10 mouse cellular contexts compared by ENCODE assay signal in the genomic region with DNA sequence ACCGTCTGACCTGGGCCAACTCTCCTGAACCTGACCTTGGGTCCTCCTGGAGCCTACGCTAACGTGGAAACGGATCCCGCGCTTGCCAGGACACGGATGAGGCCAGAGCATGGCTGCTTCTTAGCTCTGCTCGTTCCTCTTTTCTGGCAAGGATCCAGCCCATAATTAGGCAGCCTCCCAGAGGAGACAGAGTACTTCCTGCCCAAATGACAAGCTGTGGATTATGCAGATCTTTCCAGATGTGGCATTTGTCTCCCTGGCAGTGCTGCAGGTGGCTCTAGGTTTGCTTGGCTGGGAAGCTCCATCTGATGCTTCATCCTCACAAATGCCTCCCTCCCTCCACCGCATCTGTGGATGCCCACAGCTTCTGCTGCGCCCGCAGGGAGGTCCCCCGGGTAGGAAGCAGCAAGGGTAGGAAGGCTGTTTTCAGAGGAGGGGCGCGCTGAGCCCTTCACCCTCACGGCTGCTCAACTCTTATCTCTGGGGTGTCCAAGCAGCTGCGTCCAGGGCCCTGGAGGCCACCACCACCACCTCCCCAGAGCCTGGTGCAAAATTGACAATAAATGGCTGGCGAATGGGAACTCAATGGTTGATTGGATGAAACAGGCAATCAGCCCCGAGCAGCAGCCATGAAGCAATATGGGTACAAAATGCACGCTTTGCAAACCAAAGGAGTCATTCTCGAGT. TPM values are rescaled to one million over a fixed set of nuclear protein-coding genes. Genes with fewer than 3 reads are reported as not detected.
DNase-seq lines count a peak whose midpoint lies in the region; ATAC-seq and TF ChIP-seq lines count a peak whose summit lies in the region.
"Had no signal": no experiment of that assay in that cellular context is flagged by ENCODE, and none has a peak within 500 bp of the region (broad histone marks: within the 10 kb centered on the region; RNA-seq: fewer than 3 reads in every experiment).

No protein-coding gene starts in this region.

- no peaks in the 10 kb centered on the region for H3K4me1 ChIP-seq in heart, adult 2 months (ENCODE audit: control insufficient read depth, insufficient read depth, low read length)
- peaks cover 15% of the 10 kb centered on the region for H3K4me1 ChIP-seq in neural tube, embryonic 13.5 days (replicated peaks)
- H3K4me1 ChIP-seq in heart, embryonic 16.5 days (ENCODE audit: control insufficient read depth, insufficient read depth, low read length) = no peaks in the 10 kb centered on the region
- H3K4me1 ChIP-seq in midbrain, embryonic 16.5 days (ENCODE audit: control insufficient read depth, insufficient read depth, low read length) = peaks cover 17% of the 10 kb centered on the region
- 0 out of 2 replicates have a peak, but pooled peaks cover 3% of the 10 kb centered on the region for H3K4me1 ChIP-seq in intestine, postnatal 0 days (replicated peaks; ENCODE audit: control insufficient read depth, insufficient read depth, low read length)

- WGBS in heart, adult 2 months = 22% methylated on average over 20 of the region's 20 CpGs
- 37% methylated on average over 20 of the region's 20 CpGs for WGBS in neural tube, embryonic 13.5 days
- WGBS in heart, embryonic 16.5 days = 31% methylated on average over 20 of the region's 20 CpGs
- 29% methylated on average over 20 of the region's 20 CpGs for WGBS in midbrain, embryonic 16.5 days
- WGBS in intestine, postnatal 0 days = 43% methylated on average over 20 of the region's 20 CpGs

- ATAC-seq in neural tube, embryonic 13.5 days (ENCODE audit: low read depth) = peak; percentile 77
- ATAC-seq in heart, embryonic 16.5 days (replicated peaks; ENCODE audit: extremely low read depth, insufficient read depth, low FRiP score) = no peak
- ATAC-seq in midbrain, embryonic 16.5 days = peak; percentile 42
- ATAC-seq in intestine, postnatal 0 days = no peak

- no peaks in the 10 kb centered on the region; the same call in 1 of the 2 replicates for H3K27me3 ChIP-seq in heart, adult 2 months (ENCODE audit: control insufficient read depth, insufficient read depth, low read length)
- H3K27me3 ChIP-seq in neural tube, embryonic 13.5 days = peaks cover 48% of the 10 kb centered on the region
- H3K27me3 ChIP-seq in heart, embryonic 16.5 days (ENCODE audit: control insufficient read depth, insufficient read depth, low read length) = peaks cover 3% of the 10 kb centered on the region; the same call in 1 of the 2 replicates
- H3K27me3 ChIP-seq in midbrain, embryonic 16.5 days (ENCODE audit: control insufficient read depth, insufficient read depth, low read depth, low read length) = no peaks in the 10 kb centered on the region; the same call in 1 of the 2 replicates
- no peaks in the 10 kb centered on the region for H3K27me3 ChIP-seq in intestine, postnatal 0 days (replicated peaks; ENCODE audit: control insufficient read depth, insufficient read depth, low read length)

- TF ChIP-seq EP300 in heart, adult 2 months (IDR thresholded peaks at IDR 0.05; ENCODE audit: insufficient read depth, low read depth, low read length) = no peak

- peak overlapping the region; percentile 9; the same call in 1 of the 2 replicates for H3K4me2 ChIP-seq in neural tube, embryonic 13.5 days
- H3K4me2 ChIP-seq in heart, embryonic 16.5 days (ENCODE audit: low read depth, low read length) = 0 out of 2 replicates have a peak overlapping the region, but pooled peaks have one; percentile 7
- H3K4me2 ChIP-seq in midbrain, embryonic 16.5 days (ENCODE audit: low read length) = peak overlapping the region; percentile 8; the same call in 1 of the 2 replicates
- H3K4me2 ChIP-seq in intestine, postnatal 0 days (replicated peaks; ENCODE audit: low read depth) = no peak overlapping the region
- H3K4me2 ChIP-seq: limb, embryonic 13.5 days had no signal

- no peak overlapping the region for H3K9ac ChIP-seq in heart, adult 2 months (ENCODE audit: low read depth, low read length)
- H3K9ac ChIP-seq in neural tube, embryonic 13.5 days = no peak overlapping the region
- H3K9ac ChIP-seq in heart, embryonic 16.5 days (ENCODE audit: low read length) = no peak overlapping the region
- H3K9ac ChIP-seq in midbrain, embryonic 16.5 days (ENCODE audit: low read depth, low read length) = peak overlapping the region; percentile 11; the same call in 1 of the 2 replicates
- H3K9ac ChIP-seq in intestine, postnatal 0 days (ENCODE audit: low read depth, low read length) = no peak overlapping the region
- H3K9ac ChIP-seq: limb, embryonic 13.5 days had no signal

- no peak overlapping the region for H3K27ac ChIP-seq in heart, adult 2 months
- H3K27ac ChIP-seq in neural tube, embryonic 13.5 days (replicated peaks) = 0 out of 2 replicates have a peak overlapping the region, but pooled peaks have one; percentile 24
- no peak overlapping the region for H3K27ac ChIP-seq in heart, embryonic 16.5 days (ENCODE audit: low read length)
- H3K27ac ChIP-seq in midbrain, embryonic 16.5 days (ENCODE audit: low read length) = peak overlapping the region; percentile 50; the same call in 1 of the 2 replicates
- no peak overlapping the region for H3K27ac ChIP-seq in intestine, postnatal 0 days (ENCODE audit: low read depth, low read length)
- H3K27ac ChIP-seq: limb, embryonic 13.5 days had no signal

- no peak for TF ChIP-seq POLR2A in heart, adult 2 months (IDR thresholded peaks at IDR 0.05; ENCODE audit: insufficient read depth, low read depth, low read length)

- H3K79me2 ChIP-seq in heart, adult 2 months (replicated peaks; ENCODE audit: control insufficient read depth, insufficient read depth, low read length) = no peaks in the 10 kb centered on the region

- no peak overlapping the region for H3K4me3 ChIP-seq in heart, adult 2 months
- no peak overlapping the region for H3K4me3 ChIP-seq in neural tube, embryonic 13.5 days
- no peak overlapping the region for H3K4me3 ChIP-seq in heart, embryonic 16.5 days (ENCODE audit: low read length)
- H3K4me3 ChIP-seq in midbrain, embryonic 16.5 days (ENCODE audit: low read depth, low read length) = no peak overlapping the region
- no peak overlapping the region for H3K4me3 ChIP-seq in intestine, postnatal 0 days (ENCODE audit: low read depth, low read length)
- H3K4me3 ChIP-seq: limb, embryonic 13.5 days had no signal

- peak; percentile 9 to 27 for DNase-seq in heart, adult 2 months
- DNase-seq in heart, postnatal 25 days (ENCODE audit: low spot score) = no peak
- DNase-seq in neural tube, embryonic 10.5 days (ENCODE audit: extremely low spot score, low spot score) = no peak
- no peak for DNase-seq in thymus, postnatal 4 days

- TF ChIP-seq CTCF in heart, adult 2 months (IDR thresholded peaks at IDR 0.05) = no peak
- no peak for TF ChIP-seq CTCF in intestine, postnatal 0 days (IDR thresholded peaks at IDR 0.05; ENCODE audit: low read depth)

- intact Hi-C loops in heart, adult 2 months (cut with DNase I) = no loop called here
- intact Hi-C loops in heart, postnatal 25 days (cut with DNase I) = no loop called here

- no peaks in the 10 kb centered on the region for H3K9me3 ChIP-seq in neural tube, embryonic 13.5 days
- no peaks in the 10 kb centered on the region for H3K9me3 ChIP-seq in heart, embryonic 16.5 days (replicated peaks; ENCODE audit: control insufficient read depth, low read length)
- H3K9me3 ChIP-seq in midbrain, embryonic 16.5 days (replicated peaks; ENCODE audit: control insufficient read depth, low read length, poor library complexity, severe bottlenecking) = no peaks in the 10 kb centered on the region
- no peaks in the 10 kb centered on the region for H3K9me3 ChIP-seq in intestine, postnatal 0 days (ENCODE audit: control insufficient read depth)
- H3K9me3 ChIP-seq: limb, embryonic 13.5 days had no signal

- H3K36me3 ChIP-seq in heart, adult 2 months (ENCODE audit: control insufficient read depth, insufficient read depth, low read length) = no peaks in the 10 kb centered on the region
- no peaks in the 10 kb centered on the region for H3K36me3 ChIP-seq in neural tube, embryonic 13.5 days
- H3K36me3 ChIP-seq in heart, embryonic 16.5 days (ENCODE audit: control insufficient read depth, insufficient read depth) = no peaks in the 10 kb centered on the region
- no peaks in the 10 kb centered on the region for H3K36me3 ChIP-seq in midbrain, embryonic 16.5 days (ENCODE audit: control insufficient read depth, insufficient read depth, low read length)
- H3K36me3 ChIP-seq in intestine, postnatal 0 days (ENCODE audit: control insufficient read depth, insufficient read depth) = no peaks in the 10 kb centered on the region
- H3K36me3 ChIP-seq: limb, embryonic 13.5 days had no signal

RNA-seq across cellular contexts. Expression of gene Cfap77, which starts 24.7 kb away (rescaled TPM):
- total RNA-seq in heart, adult 2 months (2021) = not detected
- 0.39 TPM in 1 of 2 replicates, not detected in the other for polyA plus RNA-seq in heart, adult 2 months (2012; rRNA removed)
- total RNA-seq in heart, postnatal 25 days (2021) = not detected
- not detected in 2 replicates for polyA plus RNA-seq in neural tube, embryonic 13.5 days (2015; fragmentation: Nextera tagmentation; extraction: Ambion mirVana)
- 0.18 and 0.29 TPM in 2 replicates for polyA plus RNA-seq in heart, embryonic 16.5 days (2015; fragmentation: Nextera tagmentation; extraction: Ambion mirVana)
- 1.2 and 1.5 TPM in 2 replicates for polyA plus RNA-seq in midbrain, embryonic 16.5 days (2015; fragmentation: Nextera tagmentation; extraction: Ambion mirVana)
- 0.08 and 0.20 TPM in 2 replicates for polyA plus RNA-seq in intestine, postnatal 0 days (2015; fragmentation: Nextera tagmentation; extraction: Ambion mirVana)
- total RNA-seq: gastrocnemius, adult 8-10 months had no signal

RNA-seq across cellular contexts. Expression of gene Ttf1, which starts 29.9 kb away (rescaled TPM):
- 1 to 10 TPM; 6.1 to 7.0 TPM for total RNA-seq in heart, adult 2 months (2021)
- polyA plus RNA-seq in heart, adult 2 months (2012; rRNA removed) = 3.2 and 7.7 TPM in 2 replicates
- 1 to 10 TPM; 6.1 to 7.2 TPM for total RNA-seq in heart, postnatal 25 days (2021)
- polyA plus RNA-seq in neural tube, embryonic 13.5 days (2015; fragmentation: Nextera tagmentation; extraction: Ambion mirVana) = 8.3 and 9.4 TPM in 2 replicates
- 6.9 and 7.1 TPM in 2 replicates for polyA plus RNA-seq in heart, embryonic 16.5 days (2015; fragmentation: Nextera tagmentation; extraction: Ambion mirVana)
- polyA plus RNA-seq in midbrain, embryonic 16.5 days (2015; fragmentation: Nextera tagmentation; extraction: Ambion mirVana) = 7.3 and 7.7 TPM in 2 replicates
- 4.3 and 4.9 TPM in 2 replicates for polyA plus RNA-seq in intestine, postnatal 0 days (2015; fragmentation: Nextera tagmentation; extraction: Ambion mirVana)

Comparison
In these comparisons a context has a peak if more than half of its experiments do, and no peak if none do; other contexts are left out.
1. DNase-seq: peak in heart, adult 2 months (2 of 2); none in heart, postnatal 25 days (single experiment), neural tube, embryonic 10.5 days (single experiment) and thymus, postnatal 4 days (single experiment).
2. H3K27ac ChIP-seq: peak in neural tube, embryonic 13.5 days (single experiment) and midbrain, embryonic 16.5 days (single experiment); none in heart, adult 2 months (single experiment), heart, embryonic 16.5 days (single experiment) and intestine, postnatal 0 days (single experiment).
3. ATAC-seq: peak in neural tube, embryonic 13.5 days (single experiment) and midbrain, embryonic 16.5 days (single experiment); none in heart, embryonic 16.5 days (single experiment) and intestine, postnatal 0 days (single experiment).